Mouse (Mus musculus) ES-E14 (cell line): ENCODE measurements around the gene Aqp1.

Experiments used
- CHD2 ChIP-seq: IDR thresholded peaks from 2 replicates; pipeline ENCODE4 v1.6.1; 2014; ENCODE audit warnings: mild to moderate bottlenecking, low read depth, low read length, inconsistent platforms
- HCFC1 ChIP-seq: IDR thresholded peaks from 2 replicates; pipeline ENCODE4 v1.6.1; 2012; ENCODE audit warnings: low read length, inconsistent platforms, borderline replicate concordance; ENCODE audit not compliant: insufficient read depth

GRCm38 (mm10) chr6:55376076-55376475 lies 39.8 kb downstream of the Aqp1 start, which contains the start of gene Ghrhr:
- no peak for TF ChIP-seq CHD2
- TF ChIP-seq HCFC1, result no peak
